Mouse (Mus musculus) liver, adult (tissue): ENCODE data around the gene Babam2.

Source experiments
- GATA4 ChIP-seq: IDR thresholded peaks from 2 replicates; pipeline ENCODE4 v1.6.1; 2014; ENCODE audit warnings: mild to moderate bottlenecking, low read length; ENCODE audit not compliant: insufficient replicate concordance

Babam2 gene

DNA sequence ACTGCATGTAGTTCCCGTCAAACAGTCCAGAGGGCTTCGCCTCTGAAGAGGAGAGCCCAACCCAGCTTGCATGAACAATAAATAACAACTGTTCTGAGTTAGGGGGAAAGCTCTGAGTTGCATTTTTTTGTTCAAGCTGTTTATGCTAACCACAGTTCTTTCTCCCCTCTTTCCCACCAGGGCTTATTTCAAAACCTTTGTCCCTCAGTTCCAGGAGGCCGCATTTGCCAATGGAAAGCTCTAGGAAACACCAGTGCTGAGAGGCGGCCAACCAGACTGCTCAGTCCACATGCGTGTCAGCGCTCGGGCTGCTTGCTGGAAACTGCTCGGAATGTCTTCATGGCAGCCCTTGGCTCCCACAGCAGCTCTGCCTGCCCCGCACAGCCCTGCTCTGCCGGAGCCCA lies 386.9 kb downstream of the Babam2 start:
- TF ChIP-seq GATA4, result no peak

DNA sequence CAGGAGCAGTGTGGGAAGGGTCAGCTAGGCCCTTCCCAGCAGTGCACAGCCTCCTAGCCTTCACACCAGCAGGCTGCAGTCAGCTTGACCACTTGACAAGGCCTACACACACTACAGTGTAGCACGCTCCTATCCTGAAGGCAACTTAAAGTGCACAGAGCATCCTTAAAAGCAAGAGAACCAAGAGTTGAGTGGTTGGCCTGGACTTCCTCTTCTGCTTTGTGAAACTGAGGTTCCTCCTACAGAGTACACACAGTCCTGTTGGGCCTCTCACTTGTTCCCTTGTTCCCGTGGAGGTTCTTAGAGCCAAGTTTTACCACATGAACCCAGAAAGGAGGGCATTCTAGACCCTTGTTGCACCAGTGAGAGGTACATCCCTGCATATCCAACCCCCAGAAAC lies 388.1 kb downstream of the Babam2 start:
- TF ChIP-seq GATA4, result no peak

DNA sequence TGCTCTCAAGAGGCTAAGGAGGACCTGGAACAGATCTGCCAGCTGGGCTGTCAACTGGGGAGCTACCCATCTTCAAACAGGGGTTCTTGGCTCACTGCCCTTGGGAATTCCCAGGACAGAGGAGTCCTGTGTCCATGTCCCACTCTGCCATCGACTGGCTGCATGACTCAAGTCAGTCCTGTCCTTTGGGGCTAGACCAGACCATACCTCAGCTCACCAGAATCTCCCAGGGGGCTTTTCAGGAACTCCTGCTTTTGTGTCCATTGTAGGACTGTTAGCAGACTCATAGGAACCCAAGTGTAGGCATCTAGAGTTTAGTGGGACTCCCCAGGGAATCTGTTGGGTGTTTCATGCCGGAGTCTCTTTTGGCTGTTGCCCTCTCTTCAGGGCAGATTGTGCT lies 388.5 kb downstream of the Babam2 start:
- no peak for TF ChIP-seq GATA4

DNA sequence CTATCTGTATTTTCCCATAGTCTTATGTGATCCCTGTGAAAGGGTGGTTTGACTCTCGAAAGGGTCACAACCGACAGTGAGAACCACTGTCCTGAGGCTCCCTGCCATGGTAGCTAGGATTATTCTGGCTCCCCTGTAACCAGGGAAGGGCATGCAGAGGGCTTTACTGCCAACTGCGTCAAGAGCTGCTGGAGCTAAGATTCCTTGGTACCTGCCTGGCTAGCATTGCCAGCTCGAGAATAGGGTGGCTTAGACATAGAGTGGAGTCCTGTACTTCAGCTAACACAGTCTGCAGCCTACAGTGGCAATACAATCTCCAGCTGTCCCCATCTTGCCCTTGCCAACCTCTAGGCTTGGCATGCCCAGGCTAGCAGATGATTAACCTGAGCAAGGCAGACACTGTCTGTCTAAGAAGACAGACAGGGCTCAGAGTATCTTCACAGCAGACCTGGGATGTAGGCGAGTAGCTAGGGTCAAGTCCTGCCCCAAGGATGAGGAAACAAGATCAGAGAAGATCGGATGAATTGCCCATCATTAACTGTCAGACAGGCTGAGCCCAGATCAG lies 389.1 kb downstream of the Babam2 start:
- no peak for TF ChIP-seq GATA4

DNA sequence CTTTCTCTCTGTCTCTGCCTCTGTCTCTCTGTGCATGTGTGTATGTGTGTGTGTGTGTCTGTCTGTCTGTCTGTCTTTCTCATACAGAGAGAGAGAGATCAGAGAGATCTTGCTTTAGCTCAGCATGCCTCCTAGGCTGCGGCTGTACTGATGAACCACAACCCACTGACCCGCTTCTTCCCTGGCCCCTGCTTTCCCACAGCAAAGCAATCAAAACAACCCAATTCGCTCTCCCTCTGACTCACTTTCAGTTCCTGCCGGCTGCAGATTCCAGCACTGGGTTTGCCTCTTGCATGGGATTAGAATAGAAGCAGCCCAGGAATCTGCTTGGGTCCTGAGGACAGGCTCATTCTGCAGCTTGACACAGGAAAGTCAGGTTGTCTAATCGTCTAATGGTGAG lies 392.0 kb downstream of the Babam2 start:
- no peak for TF ChIP-seq GATA4

DNA sequence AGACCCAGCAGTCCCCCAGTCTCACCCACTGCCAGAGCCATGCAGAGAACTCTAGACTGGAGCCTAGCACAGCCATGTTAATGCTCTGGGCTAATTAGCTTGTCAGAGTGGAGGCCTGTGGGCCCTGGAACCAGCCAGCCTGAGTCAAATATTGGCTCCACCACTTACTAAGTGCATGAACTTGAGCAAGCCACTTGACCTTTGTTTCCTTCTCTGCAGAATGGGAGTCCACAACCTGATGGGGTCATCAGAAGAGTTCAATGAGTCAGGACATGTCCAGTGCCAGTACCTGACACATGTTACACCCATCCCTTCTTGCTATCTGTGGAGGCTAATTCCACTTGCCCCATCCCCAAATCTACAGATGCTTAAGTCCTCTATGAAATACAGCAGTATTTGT lies 394.8 kb downstream of the Babam2 start:
- TF ChIP-seq GATA4, result no peak

DNA sequence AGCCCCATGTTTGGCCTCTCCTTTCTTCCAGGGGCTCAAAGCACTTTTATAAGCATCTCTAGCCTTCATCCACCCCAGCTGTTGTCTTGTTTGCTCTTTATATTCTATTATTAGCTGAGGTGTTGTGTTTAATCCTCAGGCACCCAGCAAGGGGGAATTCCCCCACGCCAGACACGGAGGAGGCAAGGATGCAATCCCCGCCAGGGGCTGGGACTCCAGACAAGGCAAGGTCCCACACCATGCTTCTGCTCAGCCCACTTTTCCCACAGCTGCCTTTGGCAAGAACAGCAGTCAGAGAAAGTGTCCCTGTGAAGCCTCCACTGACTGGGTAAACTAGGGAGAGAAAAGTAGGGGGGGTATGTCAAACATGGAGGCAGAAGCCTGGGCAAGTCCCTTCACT lies 401.2 kb downstream of the Babam2 start:
- no peak for TF ChIP-seq GATA4

DNA sequence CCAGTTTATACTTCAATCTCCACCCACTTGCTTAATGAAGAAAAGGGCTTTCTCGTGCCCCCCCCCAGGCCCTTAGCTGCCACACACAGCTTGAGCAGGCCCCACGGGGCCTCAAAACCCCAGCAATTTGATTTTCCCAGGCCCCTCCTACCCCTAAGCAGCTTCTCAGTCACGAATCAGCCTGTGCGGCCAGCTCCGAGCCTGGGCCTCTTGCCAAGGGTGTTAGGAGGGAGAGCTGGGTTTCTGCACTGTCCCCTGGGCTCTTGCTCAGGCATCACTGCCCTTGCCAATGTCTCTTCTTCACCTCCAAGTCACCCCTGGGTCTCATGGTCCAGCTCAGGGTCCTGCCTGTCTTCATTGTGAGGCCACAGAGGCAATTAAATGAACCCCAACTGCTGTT lies 405.0 kb downstream of the Babam2 start:
- no peak for TF ChIP-seq GATA4

DNA sequence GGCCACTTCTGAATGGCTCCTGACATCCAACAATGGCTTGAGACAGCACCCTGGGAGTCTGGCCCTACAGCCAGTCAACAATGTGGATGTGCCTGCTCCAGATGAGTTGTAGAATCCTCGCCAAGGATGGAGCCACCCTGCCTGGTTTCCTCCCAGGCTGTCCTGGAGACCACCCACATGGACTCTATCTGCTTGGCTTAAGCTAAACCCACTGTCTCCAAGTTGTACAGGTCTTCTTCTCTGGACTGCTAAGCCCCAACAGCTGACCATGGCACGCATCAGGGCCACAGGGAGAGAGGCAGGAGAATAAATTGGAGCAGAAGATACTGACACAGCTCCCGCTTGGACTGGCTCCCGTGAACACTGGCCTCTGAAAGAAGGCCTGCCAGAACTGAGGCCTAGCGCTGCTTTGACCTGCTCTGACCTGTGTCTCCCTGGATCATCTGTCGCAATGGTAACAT lies 405.5 kb downstream of the Babam2 start:
- no peak for TF ChIP-seq GATA4

DNA sequence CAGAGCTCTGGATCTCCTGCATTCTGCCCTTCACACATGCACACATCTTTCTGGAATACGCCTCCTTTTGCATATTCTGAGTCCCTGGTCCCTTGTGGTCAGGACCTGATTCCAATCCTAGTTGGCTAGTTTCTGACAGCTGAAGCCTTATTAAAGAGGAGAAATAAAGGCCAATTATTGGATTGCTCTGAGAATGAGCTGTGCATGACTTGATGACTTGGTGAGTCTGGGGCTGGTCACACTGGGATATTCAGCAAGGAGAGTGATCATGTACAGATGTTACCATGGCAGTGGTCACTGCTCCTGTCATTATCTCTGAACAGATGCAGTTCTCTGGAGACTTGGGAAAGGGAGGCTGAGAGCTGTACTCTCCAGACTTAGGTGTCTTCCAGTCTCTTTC lies 406.1 kb downstream of the Babam2 start:
- no peak for TF ChIP-seq GATA4

DNA sequence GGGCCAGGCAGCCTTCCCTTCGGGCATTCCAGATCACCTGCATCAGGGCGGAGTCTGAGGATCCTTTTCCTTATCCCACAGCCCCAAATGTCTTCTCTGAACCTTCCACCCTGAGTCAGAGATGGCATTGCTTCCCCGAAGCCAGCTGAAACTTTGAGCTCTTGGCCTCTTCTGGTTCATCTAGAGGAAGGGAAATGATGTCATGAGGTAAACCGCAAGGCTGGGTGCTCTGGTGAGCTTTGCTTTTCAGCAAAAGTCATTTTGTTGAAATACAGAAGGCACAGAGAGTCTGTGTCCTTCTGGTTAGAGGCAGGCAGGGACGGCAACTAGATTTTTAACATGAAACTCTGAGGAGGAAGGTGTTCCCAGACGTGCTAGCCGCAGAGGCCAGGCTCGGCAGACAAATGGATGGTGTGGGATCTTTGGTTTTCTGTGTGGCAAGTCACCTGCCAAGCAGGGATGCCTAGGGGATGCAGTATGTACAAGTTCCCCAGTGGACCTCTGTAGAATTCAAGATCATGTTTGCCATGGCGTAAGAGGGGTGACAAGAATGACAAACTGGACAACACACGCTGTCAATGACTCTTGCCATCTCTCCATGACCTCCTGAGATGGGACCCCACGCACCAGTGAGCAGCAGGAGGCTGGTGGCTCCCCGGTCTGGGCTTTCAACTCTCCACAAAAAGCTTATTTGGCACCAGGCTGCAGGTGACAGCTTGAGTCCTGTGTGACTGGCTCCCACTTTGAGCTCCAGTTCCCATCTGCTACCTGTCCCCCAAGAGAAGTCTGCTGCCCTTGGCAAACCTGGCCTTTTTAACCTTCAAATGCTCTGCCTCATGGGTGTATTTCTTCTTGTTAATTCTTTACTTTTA lies 406.9 kb downstream of the Babam2 start:
- TF ChIP-seq GATA4, result no peak

DNA sequence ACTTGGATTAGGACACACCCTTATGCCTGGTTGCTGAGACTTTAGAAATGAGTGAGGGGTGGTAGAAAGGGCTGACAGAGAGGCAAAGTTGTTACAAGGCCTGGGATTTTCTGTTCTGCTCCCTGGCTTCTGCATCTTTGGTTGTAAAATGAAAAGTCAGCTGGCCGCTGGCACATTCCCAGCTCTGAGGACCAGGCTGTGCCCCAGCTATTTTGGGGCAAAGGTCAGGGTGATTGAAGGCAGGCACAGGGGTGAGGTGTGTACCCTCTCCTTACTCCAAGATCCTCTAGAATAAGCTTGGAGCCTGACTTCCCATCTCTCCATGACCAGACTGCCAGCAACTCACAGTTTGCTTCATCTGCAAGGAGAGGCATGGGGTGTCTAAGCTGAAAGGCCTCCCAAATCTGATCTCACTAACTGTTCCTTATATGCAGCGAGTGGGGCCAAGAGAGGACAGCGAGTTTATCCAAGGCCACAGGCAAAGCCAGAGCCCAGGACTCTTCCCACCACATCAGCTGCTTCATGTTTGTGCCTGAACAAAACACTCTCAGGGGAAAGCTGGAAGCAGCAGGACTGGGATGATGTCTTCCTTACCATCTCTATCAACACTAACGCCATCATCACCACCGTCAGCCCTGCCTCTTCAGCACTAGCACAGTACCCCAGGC lies 409.1 kb downstream of the Babam2 start:
- no peak for TF ChIP-seq GATA4

DNA sequence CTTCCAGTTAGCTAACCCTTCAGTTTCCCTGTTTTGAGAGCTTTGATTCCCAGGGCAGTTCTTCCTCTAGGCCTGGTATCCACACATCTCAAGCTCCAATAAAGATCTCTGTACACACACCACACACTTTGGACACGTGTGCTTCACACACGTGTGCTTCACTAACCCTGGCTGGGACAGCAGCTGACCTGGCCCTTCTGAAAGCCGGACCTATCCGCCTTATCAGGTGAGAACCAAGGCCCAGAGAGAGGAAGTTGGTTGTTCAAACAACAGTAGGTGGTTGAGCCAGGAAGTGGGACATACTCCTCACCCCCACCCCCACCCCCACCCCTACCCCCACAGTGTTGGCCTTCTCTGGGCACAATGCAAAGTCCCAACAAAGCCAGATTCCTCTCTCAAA lies 413.2 kb downstream of the Babam2 start:
- TF ChIP-seq GATA4, result no peak

DNA sequence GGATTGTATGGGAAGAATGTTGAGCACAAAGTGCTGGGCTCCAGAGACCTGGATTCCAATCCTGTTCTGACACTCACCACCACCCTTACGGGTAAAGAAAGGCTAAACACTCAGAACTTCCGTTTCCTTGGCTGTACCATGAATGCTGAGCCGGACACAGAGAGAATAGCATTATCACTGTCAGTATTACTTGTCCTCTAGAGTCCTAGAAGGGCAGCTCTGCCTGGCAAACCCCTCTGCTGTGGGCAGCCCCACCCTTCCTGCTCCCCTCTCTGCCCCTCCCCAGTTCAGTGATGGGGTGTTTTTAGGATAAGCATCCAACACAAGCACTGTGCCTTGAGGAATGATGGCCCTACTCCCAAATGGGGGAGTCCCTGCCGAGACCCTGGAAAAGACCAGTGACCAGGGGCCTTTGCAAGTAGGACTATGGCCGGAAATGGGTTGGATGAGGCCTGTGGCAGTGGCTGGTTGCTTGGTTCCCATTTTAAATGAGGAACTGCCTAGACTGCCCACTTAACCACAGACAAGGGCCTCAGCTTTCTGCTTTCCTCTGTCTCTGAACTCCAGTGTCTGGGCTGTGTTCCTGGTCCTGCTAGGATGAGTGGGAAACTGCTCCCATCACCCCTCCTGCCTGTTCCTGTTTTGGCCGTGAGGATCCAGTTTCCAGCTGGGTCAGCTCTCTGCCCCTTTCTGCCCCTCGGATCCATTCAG lies 414.9 kb downstream of the Babam2 start:
- no peak for TF ChIP-seq GATA4

DNA sequence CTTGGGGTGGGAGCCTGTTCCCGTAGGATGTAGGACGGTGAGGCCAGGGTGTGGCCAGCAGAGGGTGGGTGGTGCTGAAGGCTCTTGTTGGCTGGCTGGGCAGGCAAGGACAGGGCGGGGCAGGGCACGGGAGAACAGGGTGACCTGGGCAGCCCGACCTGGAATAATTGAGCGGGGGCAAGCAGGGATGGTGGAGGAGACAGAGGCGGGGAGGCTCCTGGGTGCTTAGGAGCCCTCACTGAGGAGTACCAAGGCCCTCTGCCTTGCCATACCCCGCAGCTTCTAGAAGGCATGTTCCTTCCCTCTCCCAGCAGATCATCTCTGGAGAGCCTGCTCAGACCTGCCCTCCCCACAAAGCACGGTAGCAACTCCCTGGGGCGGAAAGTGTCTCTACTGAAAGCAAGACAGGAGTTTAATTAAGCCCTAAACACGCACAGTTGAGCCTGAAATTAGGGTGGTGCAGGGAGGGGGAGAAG lies 423.5 kb downstream of the Babam2 start:
- no peak for TF ChIP-seq GATA4

DNA sequence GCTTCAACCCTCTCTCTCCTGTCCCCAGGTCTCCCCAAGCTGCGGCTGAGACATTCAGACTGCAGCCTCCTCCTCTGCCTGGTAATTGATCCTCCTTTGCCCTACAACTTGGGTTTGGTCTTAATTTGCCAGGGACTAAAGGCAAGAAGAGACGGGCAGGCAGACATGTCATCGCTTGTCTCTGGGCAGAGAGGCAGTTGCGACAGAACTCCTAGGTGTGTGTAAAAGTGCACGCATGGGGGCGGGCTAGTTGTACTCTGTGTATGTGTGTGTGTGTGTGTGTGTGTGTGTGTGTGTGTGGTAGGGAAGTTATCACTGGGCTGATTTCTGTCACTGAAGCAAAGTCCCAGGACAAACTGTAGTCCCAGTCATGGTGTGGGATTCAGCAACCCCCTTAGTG lies 424.5 kb downstream of the Babam2 start:
- no peak for TF ChIP-seq GATA4

DNA sequence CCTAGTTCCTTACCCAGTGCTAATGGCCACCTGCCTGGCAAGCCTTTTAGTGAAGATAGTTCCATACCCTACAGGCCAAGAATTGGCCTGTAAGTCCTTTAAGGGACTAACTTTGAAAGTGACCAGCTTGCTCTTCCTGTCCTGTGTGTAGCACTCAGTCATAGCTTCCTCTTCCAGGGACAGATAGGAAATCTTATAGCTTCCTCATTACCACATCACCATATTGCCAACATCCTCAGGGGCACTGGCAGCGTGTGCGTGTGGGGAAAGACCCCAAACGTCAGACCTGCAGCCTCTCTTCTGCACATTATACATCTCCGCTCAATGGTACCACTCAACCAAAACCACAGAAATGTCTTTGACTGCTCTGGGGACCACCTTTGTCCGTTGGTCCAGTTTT lies 424.9 kb downstream of the Babam2 start:
- no peak for TF ChIP-seq GATA4
